Mouse (Mus musculus) C2C12 (cell line): ENCODE results near the gene Eps8.

Experiments used
- CTCF ChIP-seq: IDR thresholded peaks from one replicate; pipeline ENCODE4 v1.5.1; 2011; ENCODE audit not compliant: control insufficient read depth, insufficient read depth, insufficient read length
- MAX ChIP-seq: IDR thresholded peaks from one replicate; pipeline ENCODE4 v1.6.1; 2011; ENCODE audit warnings: mild to moderate bottlenecking, control low read depth

GRCm38 (mm10) chr6:137472129-137472528, 182.5 kb downstream of the Eps8 start:
- no peak for TF ChIP-seq CTCF
- TF ChIP-seq MAX: no peak
